In the genomic region with DNA sequence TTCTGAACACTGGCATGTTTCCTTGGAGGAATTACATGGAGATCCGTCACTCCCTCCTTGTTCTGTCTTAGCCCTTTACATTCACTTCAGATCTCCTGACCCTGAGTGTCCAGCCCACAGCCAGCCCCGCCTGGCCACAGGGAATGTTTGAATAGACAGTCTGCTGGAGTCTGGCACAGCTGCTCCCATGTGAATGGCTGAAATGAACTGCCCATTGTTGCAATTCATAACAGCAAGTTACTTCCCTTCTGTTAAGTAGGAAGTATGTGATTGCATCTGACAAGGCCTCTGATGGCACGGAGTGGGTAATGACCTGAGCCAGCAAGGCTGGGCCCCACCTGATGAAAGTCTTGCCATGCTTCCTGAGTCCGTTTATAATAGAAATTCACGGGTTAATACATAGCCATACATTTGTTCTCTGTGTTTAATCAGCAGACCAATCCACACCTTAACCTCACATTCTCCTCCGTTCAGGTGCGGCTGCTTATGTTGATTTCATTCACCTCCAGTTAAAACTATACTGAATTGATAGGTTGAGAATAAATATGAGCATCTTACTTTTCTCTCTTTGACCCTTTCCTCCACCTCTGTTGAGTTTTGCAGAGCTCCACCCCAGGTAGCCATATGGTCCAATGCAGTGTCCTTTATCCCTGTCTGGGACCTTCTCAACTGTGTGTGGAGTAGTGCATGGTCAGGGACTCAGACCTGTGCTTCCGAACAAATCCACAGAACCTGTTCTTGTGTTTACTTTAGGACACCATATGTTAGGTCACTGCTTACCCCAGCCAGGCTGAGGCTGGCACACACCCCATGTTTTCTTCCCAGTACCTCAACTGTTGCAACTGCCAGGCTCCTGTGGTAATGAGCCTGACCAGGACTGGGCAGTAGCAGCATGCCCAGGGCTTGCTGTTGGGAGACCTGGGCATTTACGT, we compare ENCODE assay signal across 10 mouse cellular contexts.
DNase-seq lines count a peak whose midpoint lies in the region; ATAC-seq lines count a peak whose summit lies in the region.
"Had no signal": no experiment of that assay in that cellular context is flagged by ENCODE, and none has a peak within 500 bp of the region (broad histone marks: within the 10 kb centered on the region; RNA-seq: fewer than 3 reads in every experiment).

No protein-coding gene starts in this region.

- peak overlapping the region; percentile 82 for H3K27ac ChIP-seq in kidney, embryonic 15.5 days
- H3K27ac ChIP-seq in macrophage: peak overlapping the region; percentile 19; the same call in 1 of the 2 replicates

- no peak overlapping the region for H3K4me2 ChIP-seq in kidney, embryonic 15.5 days
- H3K4me2 ChIP-seq: heart, embryonic 12.5 days had no signal

- no peaks in the 10 kb centered on the region for H3K9me3 ChIP-seq in kidney, embryonic 15.5 days (replicated peaks)
- H3K9me3 ChIP-seq: heart, embryonic 12.5 days had no signal

- no peak overlapping the region for H3K4me3 ChIP-seq in kidney, embryonic 15.5 days (replicated peaks)
- no peak overlapping the region for H3K4me3 ChIP-seq in macrophage (ENCODE audit: inconsistent target)
- H3K4me3 ChIP-seq: heart, embryonic 12.5 days had no signal

- peaks cover 47% of the 10 kb centered on the region for H3K4me1 ChIP-seq in kidney, embryonic 15.5 days

- H3K9ac ChIP-seq in kidney, embryonic 15.5 days: no peak overlapping the region
- H3K9ac ChIP-seq: heart, embryonic 12.5 days had no signal

- H3K79me2 ChIP-seq in macrophage (ENCODE audit: inconsistent target): peaks cover 30% of the 10 kb centered on the region; the same call in 1 of the 2 replicates

- no peak; the same call in 1 of the 2 replicates for ATAC-seq in kidney, embryonic 15.5 days (replicated peaks; ENCODE audit: low FRiP score)
- ATAC-seq in common myeloid progenitor, adult 5-6 weeks (replicated peaks; ENCODE audit: low read depth, poor library complexity, severe bottlenecking): peak; percentile 36
- no peak for ATAC-seq in erythroblast, adult 5-6 weeks (replicated peaks; ENCODE audit: low FRiP score, poor library complexity, severe bottlenecking)

- DNase-seq in kidney, postnatal 4 days: no peak
- DNase-seq in Muller cell, postnatal 12 days (ENCODE audit: inconsistent ontology term): peak; percentile 98
- DNase-seq in adrenal gland, postnatal 36 days: no peak
- DNase-seq in gastrocnemius, postnatal 10 days: no peak

- H3K27me3 ChIP-seq in kidney, embryonic 15.5 days: no peaks in the 10 kb centered on the region
- H3K27me3 ChIP-seq: CH12.LX; heart, embryonic 12.5 days had no signal

- WGBS in kidney, embryonic 15.5 days: 68% methylated on average over 9 of the region's 9 CpGs
- 56% methylated on average over 8 of the region's 9 CpGs for WGBS in macrophage (ENCODE audit: missing documents)

- H3K36me3 ChIP-seq in kidney, embryonic 15.5 days: peaks cover 25% of the 10 kb centered on the region
- H3K36me3 ChIP-seq in macrophage (ENCODE audit: inconsistent target): peaks cover 10% of the 10 kb centered on the region; the same call in 1 of the 2 replicates
